Mouse (Mus musculus) Patski (cell line): Measurements from ENCODE around the gene Vcp. TPM values are rescaled to one million over a fixed set of nuclear protein-coding genes. Genes with fewer than 3 reads are reported as not detected.
"Not testable (repeated sequence)": the region's sequence is repeated elsewhere in the genome, so short reads cannot be mapped to it uniquely, and the experiment has no call there.

ENCODE experiments used
- ATAC-seq: fragments of 100-300 bp; one replicate; pipeline ENCODE4 v1.8.0; 2021
- CTCF ChIA-PET: fragments of 350-600 bp; sonication (Branson Sonifier 250); formaldehyde crosslinking; loops from one replicate; lab custom pipeline; 2022; ENCODE audit warnings: inconsistent platforms; lab: Charles Lee
- POLR2A ChIA-PET: fragments of 350-600 bp; sonication (Branson Sonifier 250); formaldehyde crosslinking; loops from one replicate; lab custom pipeline; 2022; ENCODE audit warnings: antibody characterized with exemption, inconsistent platforms; lab: Charles Lee
- DNase-seq: peaks from one replicate; pipeline ENCODE4 v3.0.0-alpha.2; 2011; ENCODE audit warnings: low read depth, low spot score
- H3K27me3 ChIP-seq: fragments of 371-371 bp; one replicate; pipeline ENCODE4 v1.5.1; 2021
- CTCF ChIP-seq: fragments of 100-300 bp; IDR thresholded peaks from one replicate; pipeline ENCODE4 v1.5.1; 2021
- in situ Hi-C: fragments of 300-500 bp; cut with MboI; formaldehyde crosslinking; loops from 3 replicates; pipeline ENCODE4 v1.11.1; 2018; ENCODE audit warnings: low pct_unique_long_range_greater_than_20kb, mixed read lengths
- polyA plus RNA-seq: library from polyadenylated mRNA; unstranded; gene quantifications from one replicate; pipeline ENCODE4 v1.2.3, GENCODE M21; 2021

The Vcp gene
- 283 TPM for polyA plus RNA-seq

DNA sequence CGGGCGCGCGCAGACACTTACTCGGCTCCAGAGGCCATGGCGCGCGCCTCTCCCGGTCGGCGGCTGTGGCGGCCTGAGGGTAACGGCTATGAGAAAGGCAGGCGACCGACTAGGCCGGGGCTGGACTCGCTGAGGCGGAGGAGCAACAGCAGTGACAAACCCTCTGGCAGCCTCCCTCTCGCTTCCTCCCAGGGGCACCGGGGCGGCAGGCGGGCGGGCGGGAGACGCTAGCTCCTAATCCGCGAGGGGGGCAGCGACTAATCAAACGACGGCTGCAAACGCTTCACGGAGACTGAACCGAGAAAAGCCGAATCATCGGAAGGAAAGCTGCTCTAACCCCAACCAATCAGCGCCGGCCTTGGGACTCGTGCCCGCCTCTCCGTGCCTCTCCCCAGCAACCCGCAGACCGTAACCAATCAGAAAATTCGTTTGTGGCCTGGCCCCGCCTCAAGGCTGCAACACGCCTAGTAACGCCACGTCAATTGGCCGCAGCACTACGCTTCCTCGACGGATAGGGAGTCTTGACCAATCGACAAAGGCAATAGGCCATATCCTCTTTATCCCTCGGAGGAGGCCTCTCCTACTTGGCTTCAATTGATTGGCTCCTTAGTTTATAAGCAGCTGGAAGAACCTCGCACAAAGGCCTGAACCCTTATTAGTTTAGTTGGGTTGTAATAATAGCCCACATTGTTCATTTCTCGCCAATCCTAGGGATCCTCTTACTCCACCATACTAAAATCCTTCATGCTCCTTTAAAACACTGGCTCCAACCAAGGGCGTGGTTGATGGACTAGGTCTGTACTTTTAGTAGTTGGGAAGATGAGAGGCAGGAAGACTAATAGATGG lies at the start of gene Vcp:
Gene Vcp (minus strand): TSS at position 367 of the 846 bp plus-strand sequence.
- in situ Hi-C loops, H3K27me3 ChIP-seq: not testable (repeated sequence)
- DNase-seq, result peak; percentile 96
- ChIA-PET CTCF (interaction anchor here (1.4 kb wide), 1 partner anchor 25 kb away, joined by 4 read pairs; the partner anchor contains the start of gene Pigo), POLR2A (interaction anchor here (0.6 kb wide), 1 partner anchor 49 kb away, joined by 3 read pairs; no protein-coding TSS in a partner anchor)
- ATAC-seq, result peak; percentile 97

GRCm38 (mm10) chr4:43047231-43047630 lies 46.9 kb upstream of the Vcp start:
- POLR2A ChIA-PET, result interaction anchor here (0.6 kb wide), 3 partner anchors 69 to 1192 kb away, joined by 3 to 5 read pairs (median 3); no protein-coding TSS in a partner anchor
- in situ Hi-C loops, result loop anchor here (5.0 kb wide), 1 partner anchor 375 kb away; no protein-coding TSS in a partner anchor
- no peak for DNase-seq
- ATAC-seq, result no peak
- no peak for TF ChIP-seq CTCF
- CTCF ChIA-PET, result interaction anchor here (0.9 to 2.6 kb wide), 10 partner anchors 11 to 219 kb away, joined by 3 to 39 read pairs (median 4); partner anchors contain the start of genes Atp8b5, Stoml2 and Unc13b
- H3K27me3 ChIP-seq, result no peaks in the 10 kb centered on the region

DNA sequence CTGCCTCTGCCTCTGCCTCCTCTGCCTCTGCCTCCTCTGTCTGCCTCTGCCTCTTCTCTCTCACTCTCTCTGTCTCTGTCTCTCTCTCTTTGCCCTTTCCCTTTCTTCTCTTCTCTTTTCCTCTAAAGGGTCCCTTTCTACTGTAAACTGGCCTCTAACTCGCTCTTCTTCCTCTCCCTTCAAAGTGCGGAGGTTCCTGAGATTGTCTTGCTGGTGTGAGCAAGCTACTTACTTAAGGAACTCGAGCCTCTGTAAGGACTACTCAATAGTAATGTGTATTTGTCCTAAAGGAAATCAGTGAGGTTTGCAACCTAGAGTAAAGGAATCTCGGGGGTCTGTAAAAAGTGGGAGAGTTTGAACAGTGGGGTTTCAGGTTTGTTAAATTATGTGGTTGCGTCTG lies 46.3 kb upstream of the Vcp start:
- ChIA-PET POLR2A (interaction anchor here (0.6 kb wide), 2 partner anchors 124 to 1193 kb away, joined by 3 read pairs; no protein-coding TSS in a partner anchor), CTCF (interaction anchor here (1.1 to 2.6 kb wide), 9 partner anchors 12 to 211 kb away, joined by 3 to 39 read pairs (median 4); partner anchors contain the start of genes Stoml2 and Unc13b)
- TF ChIP-seq CTCF, result no peak
- in situ Hi-C loops, result loop anchor here (5.0 kb wide), 1 partner anchor 376 kb away; no protein-coding TSS in a partner anchor
- H3K27me3 ChIP-seq, result no peaks in the 10 kb centered on the region
- ATAC-seq (no peak), DNase-seq (no peak)

- no peaks in the 10 kb centered on the region for H3K27me3 ChIP-seq
- ChIA-PET POLR2A (no interaction called here), CTCF (interaction anchor here (1.1 to 2.6 kb wide), 2 partner anchors 12 to 75 kb away, joined by 3 to 39 read pairs; partner anchors contain the start of gene Unc13b)
- ATAC-seq (peak; percentile 88), DNase-seq (peak; percentile 83)
- no peak for TF ChIP-seq CTCF
- in situ Hi-C loops, result loop anchor here (5.0 kb wide), 1 partner anchor 377 kb away; no protein-coding TSS in a partner anchor
Observed at GRCm38 (mm10) chr4:43045659-43046302, 45.5 kb upstream of the Vcp start, which contains the start of gene Fam214b. TSS of gene Fam214b (minus strand) at chr4:43046220.

DNA sequence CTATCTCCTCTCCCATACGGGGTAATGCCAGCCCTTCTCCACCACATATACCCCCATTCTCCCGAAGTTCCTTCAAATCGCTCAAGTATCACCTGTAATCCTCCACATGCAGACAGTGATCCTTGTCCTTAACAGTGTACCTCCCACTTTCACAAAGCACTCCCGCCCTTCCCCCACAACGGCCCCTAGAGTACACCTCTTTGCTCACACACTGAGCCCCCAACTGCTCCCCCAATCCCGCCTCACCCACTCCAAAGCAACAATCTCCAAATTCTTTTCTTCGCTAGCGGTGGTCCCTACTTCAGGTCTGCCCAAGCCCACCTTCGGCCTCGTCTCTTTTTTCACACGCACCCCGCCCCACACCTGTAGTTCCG lies 45.0 kb upstream of the Vcp start:
- H3K27me3 ChIP-seq, result no peaks in the 10 kb centered on the region
- in situ Hi-C loops, result loop anchor here (5.0 kb wide), 1 partner anchor 377 kb away; no protein-coding TSS in a partner anchor
- POLR2A ChIA-PET, result interaction anchor here (0.6 kb wide), 1 partner anchor 35 kb away, joined by 3 read pairs; no protein-coding TSS in a partner anchor
- TF ChIP-seq CTCF, result no peak
- no peak for ATAC-seq
- DNase-seq, result no peak
- CTCF ChIA-PET, result no interaction called here

DNA sequence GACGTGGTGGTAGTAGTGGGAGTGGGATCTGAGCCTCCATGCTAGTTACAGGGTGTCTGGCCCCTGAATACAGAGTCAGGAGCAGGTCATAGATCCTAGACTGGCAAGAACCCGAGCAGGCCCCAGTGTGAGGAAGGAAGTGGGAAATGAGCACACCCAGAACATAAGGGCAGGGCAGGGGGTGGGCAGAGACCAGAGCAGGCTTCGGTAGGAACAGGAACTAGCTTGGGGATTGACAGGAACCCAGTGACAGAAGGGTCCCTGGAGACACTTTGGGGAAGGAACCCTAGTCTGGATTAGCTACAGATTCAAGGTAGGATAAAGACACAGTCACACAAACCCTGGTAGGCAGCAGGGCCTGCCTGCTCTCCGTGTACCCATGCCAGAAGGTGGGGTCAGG lies 44.4 kb upstream of the Vcp start:
- ChIA-PET POLR2A (interaction anchor here (0.6 kb wide), 1 partner anchor 36 kb away, joined by 3 read pairs; no protein-coding TSS in a partner anchor), CTCF (no interaction called here)
- ATAC-seq, result no peak
- no peak for TF ChIP-seq CTCF
- no peaks in the 10 kb centered on the region for H3K27me3 ChIP-seq
- in situ Hi-C loops, result loop anchor here (5.0 kb wide), 1 partner anchor 378 kb away; no protein-coding TSS in a partner anchor
- DNase-seq, result no peak

GRCm38 (mm10) chr4:43043644-43044357 lies 43.5 kb upstream of the Vcp start:
- POLR2A ChIA-PET, result no interaction called here
- CTCF ChIA-PET, result no interaction called here
- H3K27me3 ChIP-seq, result no peaks in the 10 kb centered on the region
- in situ Hi-C loops, result no loop called here
- ATAC-seq, result no peak
- no peak for DNase-seq
- no peak for TF ChIP-seq CTCF

GRCm38 (mm10) chr4:43040881-43041547 lies 40.7 kb upstream of the Vcp start:
- POLR2A ChIA-PET, result interaction anchor here (1.0 kb wide), 1 partner anchor 10 kb away, joined by 3 read pairs; no protein-coding TSS in a partner anchor
- ATAC-seq, result no peak
- in situ Hi-C loops, result no loop called here
- no peaks in the 10 kb centered on the region for H3K27me3 ChIP-seq
- CTCF ChIA-PET, result interaction anchor here (0.8 kb wide), 1 partner anchor 15 kb away, joined by 3 read pairs; the partner anchor contains the start of gene Pigo
- DNase-seq, result no peak
- no peak for TF ChIP-seq CTCF

DNA sequence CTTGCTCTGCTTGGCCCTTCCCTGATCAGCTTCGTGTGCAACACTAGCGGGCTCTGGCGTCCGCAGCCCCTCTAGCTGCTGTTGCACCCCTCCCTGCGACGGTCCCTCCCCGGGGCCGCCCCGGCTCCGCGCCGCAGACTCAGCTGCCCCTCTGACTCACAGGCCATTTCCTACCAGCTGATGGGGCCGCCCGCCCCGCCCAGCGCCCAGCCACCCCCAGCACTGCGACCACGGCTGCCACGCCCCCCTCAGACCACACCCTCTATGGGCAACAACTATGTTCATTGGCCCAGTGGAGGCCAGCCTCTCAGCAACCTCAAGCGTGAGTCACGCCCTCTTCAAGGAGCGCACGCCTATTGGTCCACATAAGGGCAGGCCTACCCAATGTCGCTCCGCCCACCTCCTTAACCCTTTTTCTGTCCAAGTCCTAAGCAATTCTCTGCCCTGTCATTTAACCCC lies 39.8 kb upstream of the Vcp start:
- TF ChIP-seq CTCF, result no peak
- in situ Hi-C loops, result no loop called here
- ATAC-seq, result peak; percentile 90
- DNase-seq, result peak; percentile 89
- ChIA-PET POLR2A (interaction anchor here (1.0 to 1.1 kb wide), 2 partner anchors 8 to 10 kb away, joined by 3 read pairs; partner anchors contain the start of gene Stoml2), CTCF (no interaction called here)
- H3K27me3 ChIP-seq, result no peaks in the 10 kb centered on the region
